Mouse (Mus musculus): ENCODE measurements at regions not wholly inside any gene's neighbourhood (a gene's known extent, or its start where the extent isn't known, plus 50 kb on each side); places are given as distances from the start of the nearest gene placed in this dataset.

DNA sequence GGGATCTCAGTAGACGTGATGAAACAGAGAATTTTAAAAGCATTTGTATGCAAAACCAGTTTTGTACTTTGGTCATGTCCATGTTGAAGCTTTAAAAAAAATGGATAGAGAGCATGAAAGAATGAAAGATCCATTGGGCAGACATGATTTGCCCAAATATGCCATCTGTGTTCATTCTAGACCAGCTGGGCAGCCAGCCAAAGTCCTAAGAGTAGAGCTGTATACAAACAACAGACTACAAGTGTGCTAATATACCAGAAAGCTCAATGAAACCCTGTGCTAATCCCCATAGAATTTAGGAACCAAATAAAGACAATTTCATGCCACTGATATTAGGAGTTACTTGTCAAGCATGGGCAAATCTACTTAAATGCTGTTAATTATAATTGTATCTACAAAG lies 105.1 kb upstream of the Zwint start:
- no peak for DNase-seq (ENCODE audit: low read depth, low spot score)

DNA sequence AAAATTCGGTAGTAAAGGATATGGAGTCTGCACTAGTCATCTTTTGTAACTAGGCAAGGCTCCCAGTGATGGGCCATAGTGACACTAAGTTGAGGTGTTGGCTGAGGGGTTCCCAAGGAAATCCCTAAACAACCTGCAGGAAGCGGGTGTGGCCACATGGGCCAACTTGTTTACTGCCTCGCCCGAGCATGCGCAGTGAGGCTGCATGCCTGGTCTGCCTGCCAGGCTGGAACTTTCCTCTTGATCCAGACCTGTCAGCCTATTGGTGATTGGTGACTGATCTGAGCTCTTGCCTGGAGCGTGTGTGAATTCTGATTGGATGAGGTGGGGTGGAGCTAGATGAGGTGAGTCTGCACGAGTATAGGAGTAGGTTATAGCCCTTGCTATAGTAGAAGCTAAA lies 103.1 kb upstream of the Zwint start:
- peak; percentile 51 for DNase-seq (ENCODE audit: low read depth, low spot score)

DNA sequence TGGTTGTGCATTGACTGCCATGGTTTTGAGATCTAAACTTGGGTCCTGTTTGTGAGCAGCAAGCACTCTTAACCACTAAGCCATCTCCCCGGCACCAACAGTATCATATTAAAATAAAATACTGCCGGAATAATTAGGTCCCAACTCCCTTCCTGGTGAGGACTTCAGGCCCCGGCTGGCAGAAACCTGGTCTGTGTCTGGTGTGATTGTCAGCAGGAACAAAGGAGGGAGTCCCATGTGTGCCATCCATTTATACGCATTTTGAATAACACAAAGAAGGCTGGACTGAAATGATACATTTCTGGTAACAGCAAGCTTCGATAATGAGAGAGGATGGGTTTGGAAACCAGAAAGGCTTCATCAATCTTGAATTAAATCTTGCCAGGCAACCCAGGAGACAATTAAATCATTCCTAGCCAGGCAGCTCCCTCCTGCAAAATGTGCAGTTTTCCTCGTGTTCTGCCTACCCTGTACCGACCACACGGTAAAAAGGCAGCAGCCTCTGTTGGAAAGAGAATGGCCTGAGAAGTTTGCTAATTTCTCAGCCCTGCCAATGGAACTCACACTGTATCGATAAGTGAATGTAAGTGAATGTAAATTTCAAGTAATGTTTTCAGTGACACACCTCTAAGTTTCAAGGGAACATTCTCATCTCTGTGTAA lies 80.5 kb upstream of the Zwint start:
- no peak for DNase-seq (ENCODE audit: low read depth, low spot score)

DNA sequence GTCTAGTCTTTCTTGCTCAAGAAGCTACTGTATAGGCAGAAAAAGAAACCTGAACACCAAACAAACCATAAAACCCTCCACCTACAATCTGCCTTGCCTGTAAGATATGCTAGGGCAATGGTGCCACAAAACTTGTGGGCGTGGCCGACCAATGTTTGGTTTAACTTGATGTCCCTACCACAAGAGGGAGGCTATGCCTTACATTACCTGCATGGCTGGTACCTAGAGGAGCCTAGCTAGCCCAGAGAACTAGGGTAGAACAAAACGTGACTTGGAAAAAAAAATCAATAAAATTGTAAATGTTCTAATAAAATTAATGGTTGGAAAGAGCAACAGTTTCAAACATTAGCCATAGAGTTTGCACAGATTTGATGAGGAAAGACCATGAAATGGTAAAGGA lies 76.9 kb upstream of the Zwint start:
- DNase-seq (ENCODE audit: low read depth, low spot score) = no peak

DNA sequence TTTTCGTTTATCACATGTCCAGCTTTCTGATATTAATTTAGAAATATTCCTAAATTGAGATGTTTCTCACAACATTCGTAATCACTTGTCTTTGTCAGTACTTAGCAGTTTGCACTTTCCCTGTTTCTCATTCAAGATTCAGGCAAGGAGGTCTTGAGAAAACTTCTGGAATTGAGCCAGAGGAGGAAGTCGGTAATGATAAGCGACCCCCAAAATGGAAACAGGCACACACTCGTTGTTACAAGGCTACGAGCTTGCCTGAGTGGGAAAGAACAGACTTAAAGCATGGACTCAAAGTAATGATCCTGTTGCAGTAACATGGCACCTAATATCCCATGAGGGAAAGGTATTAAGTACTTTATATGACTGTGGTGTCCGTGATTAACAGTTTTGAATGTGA lies 76.1 kb upstream of the Zwint start:
- DNase-seq (ENCODE audit: low read depth, low spot score) = no peak

DNA sequence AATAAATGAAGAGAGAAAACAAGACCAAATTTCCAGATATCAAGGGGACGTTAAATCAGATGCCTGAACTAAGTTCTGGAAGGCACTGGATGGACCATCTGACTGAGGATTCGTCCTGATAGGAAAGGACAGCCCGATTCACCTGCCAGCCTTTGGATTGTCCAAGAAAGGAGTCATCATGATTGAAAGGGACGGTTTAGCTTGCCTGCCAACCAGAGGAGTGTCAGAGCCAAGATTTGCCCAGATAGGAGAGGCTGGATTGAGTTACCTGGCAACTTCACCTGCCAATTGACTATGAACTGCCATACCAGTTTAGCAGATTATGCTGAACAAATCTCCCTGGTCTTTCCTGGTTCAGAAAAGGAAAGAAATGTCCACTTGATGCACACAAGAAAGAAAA lies 73.3 kb upstream of the Zwint start:
- no peak for DNase-seq (ENCODE audit: low read depth, low spot score)

DNA sequence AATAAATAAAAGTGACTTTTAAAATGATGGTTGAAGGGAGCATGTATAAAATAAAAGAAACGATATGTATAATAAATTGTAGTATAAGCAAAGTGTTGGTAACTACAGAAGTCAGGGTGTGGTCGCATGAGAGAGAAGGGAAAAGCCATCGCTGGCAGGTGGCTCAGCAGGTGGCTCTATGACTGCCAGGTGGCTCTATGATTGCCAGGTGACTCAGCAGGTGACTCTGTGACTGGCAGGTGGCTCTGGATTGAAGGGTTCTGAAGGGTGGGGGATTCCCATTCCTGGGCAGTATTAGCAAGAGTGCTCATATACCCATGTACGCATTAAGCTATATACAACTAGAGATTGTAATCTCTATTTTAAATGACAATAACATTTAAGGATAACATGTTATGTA lies 66.1 kb upstream of the Zwint start:
- DNase-seq (ENCODE audit: low read depth, low spot score) = no peak

DNA sequence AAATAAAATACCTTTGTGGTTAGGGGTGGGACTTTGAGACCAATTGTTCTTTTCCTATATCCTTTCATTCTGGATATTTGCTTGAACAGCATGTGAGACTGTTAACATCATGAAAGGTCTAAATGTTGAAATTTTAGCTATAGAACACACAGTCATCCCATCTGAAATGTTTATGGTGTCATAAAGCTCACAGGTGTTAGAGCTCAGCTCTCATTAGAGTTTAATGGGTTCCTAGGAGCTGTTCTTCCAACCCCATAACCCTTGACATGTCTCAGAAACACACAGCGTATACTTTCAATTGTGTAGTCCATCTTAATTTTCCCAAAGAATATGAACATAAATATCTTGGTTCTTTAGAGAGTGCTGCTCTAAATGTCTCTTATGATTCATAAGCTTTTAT lies 61.6 kb upstream of the Zwint start:
- no peak for DNase-seq (ENCODE audit: low read depth, low spot score)
